Mouse (Mus musculus) thymus, adult 2 months (tissue): ENCODE measurements around the gene Cdk5rap2.

ENCODE experiments used
- CTCF ChIP-seq: fragments of 200-500 bp; IDR thresholded peaks from 2 replicates; pipeline ENCODE4 v1.5.1; 2012; ENCODE audit warnings: mild to moderate bottlenecking, control low read depth, low read length, moderate library complexity, borderline replicate concordance; ENCODE audit not compliant: control insufficient read depth, poor library complexity, insufficient read depth; ENCODE audit errors: extremely low read depth
- POLR2A ChIP-seq: fragments of 200-500 bp; IDR thresholded peaks from 2 replicates; pipeline ENCODE4 v1.6.1; 2012; ENCODE audit warnings: mild to moderate bottlenecking, low read length, control low read depth, moderate library complexity; ENCODE audit not compliant: control insufficient read depth, poor library complexity, insufficient read depth; ENCODE audit errors: extremely low read depth

GRCm38 (mm10) chr4:70377359-70377758 is 32.9 kb downstream of the Cdk5rap2 start:
- no peak for TF ChIP-seq POLR2A
- no peak for TF ChIP-seq CTCF
